Mouse (Mus musculus) v-Abl transformed pro-B cells (cell line): ENCODE measurements at regions not wholly inside any gene's neighbourhood (a gene's known extent, or its start where the extent isn't known, plus 50 kb on each side); places are given as distances from the start of the nearest gene placed in this dataset.

Experiments
- in situ Hi-C, 2 experiments: fragments of 400-800 bp; cut with MboI; formaldehyde crosslinking; loops; one replicate each; pipeline ENCODE4 v1.15.1; 2025; ENCODE audit not compliant: unreplicated experiment in 2 of 2

- in situ Hi-C loops: no loop called here
These were observed 497.1 kb upstream of the Mki67 start for GRCm38 (mm10) chr7:136213057-136213961.

DNA sequence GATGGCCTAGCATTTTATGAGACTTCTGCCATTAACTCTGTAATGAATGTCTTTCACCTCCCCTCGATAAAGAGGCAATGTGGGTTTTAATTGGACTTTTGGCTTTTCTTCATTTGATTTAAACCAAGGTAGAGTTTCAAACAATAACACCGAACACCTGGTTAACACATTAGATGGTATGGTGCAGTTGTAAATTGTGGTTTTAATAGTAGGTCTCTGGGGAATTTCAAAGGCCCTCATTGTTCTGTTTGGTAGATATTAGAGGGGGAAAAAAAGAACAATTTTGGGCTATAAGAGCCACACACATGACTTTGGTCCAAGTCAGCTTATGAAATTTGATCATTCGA lies 497.8 kb upstream of the Mki67 start:
- in situ Hi-C loops: no loop called here

DNA sequence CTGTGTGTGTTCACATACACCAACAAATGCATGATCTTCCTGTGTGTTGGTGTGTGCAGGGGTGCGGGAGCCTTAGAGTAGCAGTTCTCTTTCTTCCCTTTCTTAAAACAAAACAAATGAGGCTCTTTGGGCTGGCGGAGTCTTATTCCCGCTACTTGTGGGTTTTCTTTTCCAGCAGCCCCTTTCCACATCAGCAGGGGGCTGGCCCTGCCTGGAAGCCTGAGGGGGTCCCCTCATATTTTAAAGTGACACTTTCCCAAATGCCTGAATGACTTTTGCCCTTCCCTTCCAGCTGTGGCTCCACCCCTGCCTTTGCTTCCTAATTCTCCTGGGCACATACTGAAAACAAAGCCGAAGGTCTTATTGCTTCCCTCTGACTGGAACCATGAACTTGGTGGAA lies 498.3 kb upstream of the Mki67 start:
- in situ Hi-C loops: no loop called here

DNA sequence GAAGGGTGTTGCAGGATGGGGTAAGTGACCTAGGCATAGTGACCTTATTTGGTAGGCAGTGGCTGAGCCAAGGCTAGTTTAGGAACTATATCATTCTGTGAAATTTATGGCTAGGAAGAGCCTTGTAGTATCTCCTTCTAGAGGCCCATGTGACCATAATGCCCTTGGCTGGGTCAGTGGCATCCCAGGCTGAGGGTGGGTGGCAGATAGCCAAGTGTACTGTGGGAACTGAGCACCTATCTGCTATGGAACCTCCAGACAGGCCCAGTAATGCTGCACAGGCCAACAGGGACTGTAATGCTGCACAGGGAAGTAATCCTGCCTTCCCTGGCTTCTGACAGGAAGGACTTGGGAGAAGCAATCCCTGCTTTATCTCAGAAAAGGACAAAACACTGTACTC lies 500.6 kb upstream of the Mki67 start:
- in situ Hi-C loops: no loop called here

GRCm38 (mm10) chr7:136219564-136220244 lies 503.5 kb upstream of the Mki67 start:
- in situ Hi-C loops: no loop called here

- in situ Hi-C loops: no loop called here
These were observed 504.3 kb upstream of the Mki67 start for GRCm38 (mm10) chr7:136220245-136221167.

- in situ Hi-C loops: no loop called here
These were observed 505.5 kb upstream of the Mki67 start for GRCm38 (mm10) chr7:136221620-136222019.

DNA sequence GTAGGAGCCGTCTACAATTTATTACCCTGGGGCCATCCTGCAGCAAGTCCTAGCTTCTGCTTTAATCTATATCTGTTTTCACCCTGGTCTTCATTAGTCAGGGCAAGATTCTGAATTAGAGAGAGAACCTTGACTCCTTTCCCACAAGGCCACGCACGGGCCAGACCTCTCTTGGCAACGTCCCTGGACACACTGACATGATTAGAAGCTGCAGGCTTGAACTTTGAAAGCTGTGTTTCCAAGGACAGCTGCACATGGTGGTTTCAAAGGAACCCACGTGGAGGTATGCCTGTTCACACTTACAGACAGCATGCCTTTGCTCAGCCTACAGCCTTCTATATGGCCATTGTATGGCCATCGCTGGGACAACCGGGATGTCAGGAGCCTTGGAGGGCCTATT lies 509.9 kb upstream of the Mki67 start:
- in situ Hi-C loops: no loop called here

DNA sequence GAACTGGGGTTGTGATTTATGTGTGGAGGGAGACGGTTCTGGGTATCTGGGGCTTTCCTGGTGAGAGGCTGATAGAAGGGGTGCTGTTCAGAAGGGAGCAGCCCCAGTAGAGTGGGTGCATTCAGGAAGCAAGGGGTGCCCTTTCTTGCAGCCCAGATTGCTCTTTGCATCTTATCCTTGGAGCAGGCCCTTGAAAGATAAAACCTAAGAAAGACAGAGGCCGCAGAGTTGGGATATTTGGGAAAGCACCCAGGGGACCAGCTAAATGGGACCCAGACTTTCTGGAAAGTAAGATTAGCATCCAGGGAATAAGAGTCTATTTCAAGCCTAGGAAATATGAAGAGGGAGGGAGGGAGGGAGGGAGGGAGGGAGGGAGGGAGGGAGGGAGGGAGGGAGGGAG lies 512.2 kb upstream of the Mki67 start:
- in situ Hi-C loops: no loop called here

- in situ Hi-C loops: no loop called here
These were observed 513.4 kb upstream of the Mki67 start for GRCm38 (mm10) chr7:136229592-136229991.

- in situ Hi-C loops: no loop called here
These were observed 516.0 kb upstream of the Mki67 start for GRCm38 (mm10) chr7:136232177-136232576.

- in situ Hi-C loops: no loop called here
These were observed 519.4 kb upstream of the Mki67 start for GRCm38 (mm10) chr7:136235563-136235962.

DNA sequence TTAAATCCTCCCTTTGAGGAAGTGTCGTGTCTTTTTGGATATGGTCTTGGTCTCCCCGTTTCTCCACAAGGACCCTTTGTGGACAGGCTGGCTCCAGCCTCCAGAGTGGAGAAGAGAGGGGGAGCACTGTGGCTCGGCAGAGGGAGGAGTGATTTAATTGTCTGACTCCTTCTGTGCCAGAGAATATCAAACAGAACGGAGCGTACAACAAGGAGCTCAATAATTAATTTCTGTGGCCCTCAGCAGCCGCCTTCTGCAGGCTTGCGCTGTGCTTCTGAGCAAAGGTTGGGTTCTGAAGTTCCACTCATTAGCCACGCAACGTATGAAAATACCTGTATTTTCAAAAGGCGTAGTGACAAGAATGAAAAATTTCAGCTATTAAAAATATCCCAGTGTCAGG lies 520.2 kb upstream of the Mki67 start:
- in situ Hi-C loops: no loop called here

DNA sequence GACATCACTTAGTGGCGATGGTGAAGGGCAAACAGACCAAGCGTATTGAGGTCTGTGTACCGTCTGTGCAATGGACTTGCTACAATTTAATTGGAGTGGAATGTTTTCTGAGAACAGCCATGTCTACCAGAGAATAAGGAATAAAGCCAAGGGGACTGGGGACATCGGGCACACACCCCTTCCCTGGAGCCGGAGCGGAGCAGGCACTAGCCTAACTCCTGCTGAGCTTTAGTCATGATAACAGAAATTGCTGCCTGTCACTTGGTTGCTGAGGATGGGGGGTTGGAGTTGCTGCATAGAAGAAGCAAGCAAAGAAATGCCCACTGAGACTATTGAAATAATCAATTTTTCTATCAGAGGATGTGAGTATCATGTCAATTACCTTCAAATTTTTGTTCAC lies 549.5 kb upstream of the Mki67 start:
- in situ Hi-C loops: no loop called here

- in situ Hi-C loops: no loop called here
These were observed 551.7 kb upstream of the Mki67 start for GRCm38 (mm10) chr7:136267716-136268489.

DNA sequence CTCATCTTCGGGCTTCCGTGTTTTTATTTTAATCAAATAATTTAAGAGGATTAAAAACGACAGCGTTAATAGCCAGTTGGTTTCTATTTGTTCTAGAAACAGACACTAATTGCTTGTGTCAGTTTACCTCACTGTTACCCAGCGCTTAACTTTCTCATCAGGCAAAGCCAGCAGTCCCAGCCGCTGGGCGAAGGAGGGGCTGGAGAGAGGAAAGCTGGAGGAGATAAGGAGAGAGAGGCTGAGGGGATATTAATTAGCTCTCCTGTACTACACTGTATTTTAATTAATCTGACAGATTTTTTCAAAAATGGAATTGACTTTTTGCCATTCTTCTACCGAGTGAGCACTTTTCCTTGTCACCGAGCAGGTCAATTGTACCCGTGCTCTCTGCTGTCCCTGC lies 559.5 kb upstream of the Mki67 start:
- in situ Hi-C loops: no loop called here

GRCm38 (mm10) chr7:136283770-136284169 lies 567.6 kb upstream of the Mki67 start:
- in situ Hi-C loops: no loop called here

- in situ Hi-C loops: no loop called here
These were observed 569.4 kb upstream of the Mki67 start for GRCm38 (mm10) chr7:136285606-136286005.

- in situ Hi-C loops: loop anchor here in 1 of 2 experiments (10.0 kb wide), 1 partner anchor 279 kb away; no protein-coding TSS in a partner anchor
These were observed 577.5 kb upstream of the Mki67 start for GRCm38 (mm10) chr7:136293536-136294145.

DNA sequence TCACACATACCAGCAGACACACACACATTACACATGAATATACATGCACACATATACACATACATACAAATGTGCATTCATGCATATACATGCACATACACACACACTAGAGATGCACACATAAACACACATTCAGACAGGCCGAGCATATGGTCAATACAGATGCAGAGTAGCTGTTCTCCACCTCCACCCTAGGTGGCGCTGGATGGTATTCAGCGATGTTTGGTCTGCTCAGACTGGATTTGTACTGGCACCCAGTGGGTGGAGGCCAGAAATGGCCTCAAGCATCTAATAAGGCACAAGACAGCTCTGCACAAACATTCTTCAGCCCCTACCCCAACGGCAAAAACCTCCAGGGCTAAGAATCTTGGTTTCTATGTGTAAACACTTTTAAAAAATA lies 578.3 kb upstream of the Mki67 start:
- in situ Hi-C loops: loop anchor here in 1 of 2 experiments (10.0 kb wide), 1 partner anchor 280 kb away; no protein-coding TSS in a partner anchor
